Mouse (Mus musculus): ENCODE measurements around the gene Mlh3. TPM values are rescaled to one million over a fixed set of nuclear protein-coding genes. Genes with fewer than 3 reads are reported as not detected.

The Mlh3 gene
- polyA plus RNA-seq, 1 experiment from 2014 or later: 6.7 TPM

DNA sequence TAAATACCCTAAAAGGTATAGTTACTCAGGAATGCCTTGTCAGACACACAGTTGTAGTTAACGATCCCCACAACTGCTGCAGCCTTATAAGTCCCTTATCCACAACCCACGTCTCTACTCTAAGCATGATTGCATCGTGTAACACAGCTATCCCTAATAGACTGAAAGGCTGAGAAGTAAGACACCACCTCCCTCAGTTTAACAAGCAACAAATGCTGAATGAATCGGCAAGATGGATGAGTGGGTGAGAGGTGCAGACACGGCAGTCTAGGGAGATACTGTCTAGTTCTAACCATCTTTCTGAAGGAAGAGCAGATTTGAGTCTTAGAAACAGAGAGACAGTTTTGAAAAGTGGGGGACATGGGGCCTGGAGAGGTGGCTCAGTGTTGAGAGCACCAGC lies 7.2 kb downstream of the Mlh3 start:
- Histone ChIP-seq H3K4me2 (no peak overlapping the region), H3K9ac (ENCODE audit: low read depth, low read length) (no peak overlapping the region), H3K4me1 (ENCODE audit: control insufficient read depth, insufficient read depth, low read length) (no peaks in the 10 kb centered on the region), H3K4me3 (ENCODE audit: low read depth, low read length) (no peak overlapping the region), H3K27me3 (ENCODE audit: control insufficient read depth, insufficient read depth, low read length) (no peaks in the 10 kb centered on the region), H3K9me3 (replicated peaks; ENCODE audit: control insufficient read depth, low read length) (no peaks in the 10 kb centered on the region), H3K36me3 (ENCODE audit: control insufficient read depth, insufficient read depth, low read length) (no peaks in the 10 kb centered on the region), H3K27ac (ENCODE audit: low read depth, low read length) (no peak overlapping the region)
- WGBS (ENCODE audit: insufficient replicate concordance): 77% methylated on average over 5 of the region's 5 CpGs
- no peak for ATAC-seq (replicated peaks; ENCODE audit: insufficient number of reproducible peaks, low FRiP score, low TSS enrichment)

DNA sequence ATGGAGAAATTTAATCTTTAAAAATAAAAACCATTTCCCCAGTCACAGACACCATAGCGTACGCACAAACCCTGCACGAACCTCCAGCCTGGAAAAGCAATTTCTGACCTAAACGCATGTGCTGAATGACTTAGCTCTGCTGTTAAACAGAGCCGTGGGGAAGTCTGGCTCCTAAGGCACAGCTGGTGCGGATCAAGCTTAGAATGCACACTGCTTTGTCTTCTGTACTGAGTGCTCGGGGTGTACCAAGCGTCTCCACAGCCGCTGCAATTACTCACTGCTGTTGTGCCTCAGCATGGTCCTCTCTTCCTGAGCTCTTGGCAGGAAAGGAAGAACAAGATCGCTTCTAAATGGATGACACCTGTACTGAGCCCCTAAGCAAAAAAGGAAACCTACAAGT lies 7.9 kb downstream of the Mlh3 start:
- H3K36me3 ChIP-seq (ENCODE audit: control insufficient read depth, insufficient read depth, low read length): no peaks in the 10 kb centered on the region
- H3K9ac ChIP-seq (ENCODE audit: low read depth, low read length): no peak overlapping the region
- H3K9me3 ChIP-seq (replicated peaks; ENCODE audit: control insufficient read depth, low read length): no peaks in the 10 kb centered on the region
- no peaks in the 10 kb centered on the region for H3K27me3 ChIP-seq (ENCODE audit: control insufficient read depth, insufficient read depth, low read length)
- 58% methylated on average over 10 of the region's 10 CpGs for WGBS (ENCODE audit: insufficient replicate concordance)
- ATAC-seq (replicated peaks; ENCODE audit: insufficient number of reproducible peaks, low FRiP score, low TSS enrichment): no peak
- no peak overlapping the region for H3K4me3 ChIP-seq (ENCODE audit: low read depth, low read length)
- H3K4me2 ChIP-seq: no peak overlapping the region
- no peaks in the 10 kb centered on the region for H3K4me1 ChIP-seq (ENCODE audit: control insufficient read depth, insufficient read depth, low read length)
- no peak overlapping the region for H3K27ac ChIP-seq (ENCODE audit: low read depth, low read length)

DNA sequence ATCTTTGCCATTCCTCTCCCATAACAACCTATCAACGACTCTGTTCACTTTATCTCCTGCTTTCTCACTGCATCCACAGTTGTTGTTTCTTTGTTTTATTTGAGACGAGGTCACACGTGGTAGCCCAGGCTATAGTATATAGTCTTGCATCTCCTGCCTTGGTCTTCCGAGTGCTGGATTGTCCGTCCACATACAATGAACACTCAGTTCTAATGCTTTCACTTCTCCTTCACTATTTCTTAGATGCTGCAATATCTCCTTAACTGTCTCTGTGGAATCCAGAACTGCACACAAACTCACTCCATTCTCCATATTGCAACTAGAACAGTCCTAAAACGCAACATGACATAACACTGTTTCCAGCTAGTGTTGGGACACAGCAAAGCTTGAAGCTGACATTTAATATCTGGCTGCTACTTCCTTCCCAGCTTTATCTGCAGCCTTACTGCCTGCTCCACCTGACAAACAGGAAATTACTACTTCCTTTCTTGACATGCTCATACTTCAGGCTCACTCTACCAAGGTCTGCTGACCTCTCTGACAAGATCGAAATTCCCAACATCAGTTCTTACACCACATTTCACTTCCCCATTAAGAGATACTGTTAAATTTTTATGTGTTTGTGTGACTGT lies 13.3 kb downstream of the Mlh3 start:
- H3K9me3 ChIP-seq (replicated peaks; ENCODE audit: control insufficient read depth, low read length): no peaks in the 10 kb centered on the region
- H3K9ac ChIP-seq (ENCODE audit: low read depth, low read length): no peak overlapping the region
- no peaks in the 10 kb centered on the region for H3K36me3 ChIP-seq (ENCODE audit: control insufficient read depth, insufficient read depth, low read length)
- ATAC-seq (replicated peaks; ENCODE audit: insufficient number of reproducible peaks, low FRiP score, low TSS enrichment): no peak; the same call in 1 of the 2 replicates
- no peaks in the 10 kb centered on the region for H3K4me1 ChIP-seq (ENCODE audit: control insufficient read depth, insufficient read depth, low read length)
- H3K4me2 ChIP-seq: no peak overlapping the region
- 59% methylated on average over 7 of the region's 7 CpGs for WGBS (ENCODE audit: insufficient replicate concordance)
- H3K27ac ChIP-seq (ENCODE audit: low read depth, low read length): peak overlapping the region; percentile 74
- H3K4me3 ChIP-seq (ENCODE audit: low read depth, low read length): no peak overlapping the region
- no peaks in the 10 kb centered on the region for H3K27me3 ChIP-seq (ENCODE audit: control insufficient read depth, insufficient read depth, low read length)

DNA sequence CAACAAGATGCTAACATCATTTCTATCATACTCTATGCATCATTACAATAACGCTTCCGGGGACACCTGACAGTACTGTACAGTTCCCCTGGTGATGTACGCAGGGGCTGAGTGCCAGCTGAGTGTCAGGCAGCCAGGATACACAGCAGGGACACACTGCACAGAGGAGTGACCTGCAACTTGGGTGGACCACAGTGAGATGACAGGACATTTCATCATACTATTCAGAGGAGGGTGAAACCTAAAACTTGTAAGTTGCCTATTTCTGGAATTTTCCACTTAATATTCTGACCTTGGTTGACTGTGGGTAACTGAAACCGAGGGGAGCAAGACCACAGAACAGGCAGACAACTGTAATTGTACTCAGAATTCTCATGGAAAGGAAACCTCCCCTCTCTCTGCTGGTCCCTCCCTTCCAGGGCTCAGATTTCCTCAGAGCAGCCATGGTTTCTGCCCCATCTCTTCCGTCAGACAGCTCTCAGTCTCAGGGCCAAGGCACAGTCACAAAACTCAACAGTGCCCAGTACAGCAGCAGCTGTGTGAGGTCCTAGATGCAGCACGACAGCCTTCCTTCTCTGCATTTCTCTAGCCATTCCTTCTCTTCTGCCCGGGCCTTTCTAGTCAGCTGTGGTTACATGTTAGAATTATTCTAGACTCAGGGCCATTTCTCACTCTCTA lies 14.2 kb downstream of the Mlh3 start:
- H3K4me1 ChIP-seq (ENCODE audit: control insufficient read depth, insufficient read depth, low read length): no peaks in the 10 kb centered on the region
- no peak overlapping the region for H3K4me3 ChIP-seq (ENCODE audit: low read depth, low read length)
- H3K36me3 ChIP-seq (ENCODE audit: control insufficient read depth, insufficient read depth, low read length): no peaks in the 10 kb centered on the region
- no peak overlapping the region for H3K4me2 ChIP-seq
- peak overlapping the region; percentile 74 for H3K27ac ChIP-seq (ENCODE audit: low read depth, low read length)
- WGBS (ENCODE audit: insufficient replicate concordance): 62% methylated on average over 7 of the region's 7 CpGs
- H3K27me3 ChIP-seq (ENCODE audit: control insufficient read depth, insufficient read depth, low read length): no peaks in the 10 kb centered on the region
- no peak for ATAC-seq (replicated peaks; ENCODE audit: insufficient number of reproducible peaks, low FRiP score, low TSS enrichment)
- H3K9me3 ChIP-seq (replicated peaks; ENCODE audit: control insufficient read depth, low read length): no peaks in the 10 kb centered on the region
- no peak overlapping the region for H3K9ac ChIP-seq (ENCODE audit: low read depth, low read length)

DNA sequence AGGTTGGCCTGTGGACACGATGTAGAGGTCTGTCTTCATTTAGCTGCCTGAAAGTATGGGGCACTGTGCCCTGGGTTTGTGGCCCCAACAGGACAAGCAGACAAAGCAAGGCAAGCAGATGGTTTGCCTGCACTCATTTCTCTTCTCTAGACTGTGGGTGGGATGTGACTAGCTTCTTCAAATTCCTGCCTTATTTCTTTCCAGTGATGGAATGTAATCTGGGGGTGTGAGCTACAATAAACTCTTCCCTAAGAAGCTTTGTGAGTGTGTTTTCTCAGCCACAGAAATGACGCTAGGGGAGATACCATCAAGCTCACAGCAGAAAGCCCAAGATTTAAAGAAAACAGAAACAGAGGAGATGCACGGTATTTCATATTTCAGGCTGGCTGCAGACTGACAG lies 18.3 kb downstream of the Mlh3 start:
- H3K4me3 ChIP-seq (ENCODE audit: low read depth, low read length): no peak overlapping the region
- no peak overlapping the region for H3K27ac ChIP-seq (ENCODE audit: low read depth, low read length)
- H3K36me3 ChIP-seq (ENCODE audit: control insufficient read depth, insufficient read depth, low read length): 0 out of 2 replicates have a peak, but pooled peaks cover 3% of the 10 kb centered on the region
- H3K4me2 ChIP-seq: no peak overlapping the region
- ATAC-seq (replicated peaks; ENCODE audit: insufficient number of reproducible peaks, low FRiP score, low TSS enrichment): no peak
- H3K4me1 ChIP-seq (ENCODE audit: control insufficient read depth, insufficient read depth, low read length): no peaks in the 10 kb centered on the region
- 73% methylated on average over 3 of the region's 3 CpGs for WGBS (ENCODE audit: insufficient replicate concordance)
- H3K9me3 ChIP-seq (replicated peaks; ENCODE audit: control insufficient read depth, low read length): no peaks in the 10 kb centered on the region
- H3K9ac ChIP-seq (ENCODE audit: low read depth, low read length): no peak overlapping the region
- no peaks in the 10 kb centered on the region for H3K27me3 ChIP-seq (ENCODE audit: control insufficient read depth, insufficient read depth, low read length)

DNA sequence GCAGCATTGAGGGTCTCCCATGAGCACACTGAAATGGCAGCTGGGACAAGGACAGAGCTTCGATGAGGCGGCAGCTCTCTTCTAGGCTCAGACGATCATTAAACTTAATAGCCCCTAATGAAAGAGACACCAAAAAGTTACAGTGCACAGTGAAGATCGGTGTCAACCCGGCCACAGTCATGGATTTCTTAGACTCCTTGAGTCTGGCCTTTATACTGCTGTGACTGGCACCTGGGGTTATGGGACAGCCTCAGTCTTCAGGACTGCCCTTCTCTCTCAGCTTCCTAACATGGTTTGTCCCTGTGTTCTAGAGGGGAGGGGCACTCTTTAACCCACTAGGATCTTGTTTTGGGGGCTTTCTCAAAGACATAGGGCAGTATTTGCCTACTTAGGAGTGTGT lies 32.8 kb downstream of the Mlh3 start:
- H3K9ac ChIP-seq (ENCODE audit: low read depth, low read length): no peak overlapping the region
- no peaks in the 10 kb centered on the region for H3K9me3 ChIP-seq (replicated peaks; ENCODE audit: control insufficient read depth, low read length)
- no peak overlapping the region for H3K4me3 ChIP-seq (ENCODE audit: low read depth, low read length)
- WGBS (ENCODE audit: insufficient replicate concordance): 84% methylated on average over 5 of the region's 5 CpGs
- ATAC-seq (replicated peaks; ENCODE audit: insufficient number of reproducible peaks, low FRiP score, low TSS enrichment): no peak
- no peaks in the 10 kb centered on the region for H3K4me1 ChIP-seq (ENCODE audit: control insufficient read depth, insufficient read depth, low read length)
- no peak overlapping the region for H3K4me2 ChIP-seq
- no peaks in the 10 kb centered on the region; the same call in 1 of the 2 replicates for H3K36me3 ChIP-seq (ENCODE audit: control insufficient read depth, insufficient read depth, low read length)
- H3K27me3 ChIP-seq (ENCODE audit: control insufficient read depth, insufficient read depth, low read length): no peaks in the 10 kb centered on the region
- H3K27ac ChIP-seq (ENCODE audit: low read depth, low read length): no peak overlapping the region

DNA sequence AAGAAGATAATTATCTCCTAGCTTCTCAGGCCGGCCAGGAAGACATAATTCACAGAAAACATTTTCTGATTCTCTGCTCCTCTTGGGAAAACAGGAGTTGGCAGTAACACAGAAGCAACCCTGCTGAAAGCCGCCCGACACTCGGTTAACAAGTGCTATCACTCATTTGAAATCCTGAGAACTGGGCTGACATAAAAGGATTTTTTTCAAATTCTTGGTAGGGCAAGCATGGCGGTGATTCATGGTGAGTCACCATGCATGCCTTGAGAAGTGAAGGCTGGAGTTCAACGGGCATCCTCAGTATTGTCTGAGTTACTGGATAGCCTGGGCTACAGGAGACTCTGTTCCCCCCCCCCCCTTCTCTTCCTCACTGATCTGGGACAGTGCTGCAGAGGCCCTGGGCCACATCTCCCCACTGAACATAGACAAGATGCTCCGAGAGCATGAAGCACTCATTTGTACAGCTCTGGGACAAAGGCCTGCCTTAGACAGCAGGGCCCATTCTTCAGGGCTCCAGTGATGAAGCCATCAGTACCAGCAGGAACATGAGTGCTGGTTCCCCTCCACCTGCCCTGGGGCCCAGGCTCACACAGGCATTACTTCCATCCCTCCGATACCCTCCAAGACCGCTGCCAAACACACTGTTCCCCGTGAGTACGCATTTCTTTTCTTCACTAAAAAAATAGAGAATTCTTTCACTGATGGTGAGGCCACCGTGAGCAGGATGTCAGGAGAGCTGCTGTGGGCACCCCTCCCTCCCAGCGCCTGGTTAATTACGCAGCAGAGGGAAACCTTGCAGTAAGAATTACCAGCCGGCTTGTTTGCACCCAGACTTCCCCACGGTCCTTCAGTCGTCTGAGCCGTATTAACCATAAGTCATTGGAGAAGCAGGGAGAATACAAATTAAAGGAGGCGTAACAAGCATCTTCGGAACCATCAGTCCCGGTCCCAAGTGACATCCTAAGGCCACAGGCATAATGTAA lies 36.7 kb downstream of the Mlh3 start:
- Histone ChIP-seq H3K9me3 (replicated peaks; ENCODE audit: control insufficient read depth, low read length) (no peaks in the 10 kb centered on the region), H3K27me3 (ENCODE audit: control insufficient read depth, insufficient read depth, low read length) (no peaks in the 10 kb centered on the region), H3K4me1 (ENCODE audit: control insufficient read depth, insufficient read depth, low read length) (no peaks in the 10 kb centered on the region), H3K36me3 (ENCODE audit: control insufficient read depth, insufficient read depth, low read length) (no peaks in the 10 kb centered on the region; the same call in 1 of the 2 replicates), H3K9ac (ENCODE audit: low read depth, low read length) (no peak overlapping the region), H3K4me2 (no peak overlapping the region), H3K4me3 (ENCODE audit: low read depth, low read length) (no peak overlapping the region), H3K27ac (ENCODE audit: low read depth, low read length) (no peak overlapping the region)
- ATAC-seq (replicated peaks; ENCODE audit: insufficient number of reproducible peaks, low FRiP score, low TSS enrichment): no peak
- WGBS (ENCODE audit: insufficient replicate concordance): 78% methylated on average over 21 of the region's 21 CpGs

DNA sequence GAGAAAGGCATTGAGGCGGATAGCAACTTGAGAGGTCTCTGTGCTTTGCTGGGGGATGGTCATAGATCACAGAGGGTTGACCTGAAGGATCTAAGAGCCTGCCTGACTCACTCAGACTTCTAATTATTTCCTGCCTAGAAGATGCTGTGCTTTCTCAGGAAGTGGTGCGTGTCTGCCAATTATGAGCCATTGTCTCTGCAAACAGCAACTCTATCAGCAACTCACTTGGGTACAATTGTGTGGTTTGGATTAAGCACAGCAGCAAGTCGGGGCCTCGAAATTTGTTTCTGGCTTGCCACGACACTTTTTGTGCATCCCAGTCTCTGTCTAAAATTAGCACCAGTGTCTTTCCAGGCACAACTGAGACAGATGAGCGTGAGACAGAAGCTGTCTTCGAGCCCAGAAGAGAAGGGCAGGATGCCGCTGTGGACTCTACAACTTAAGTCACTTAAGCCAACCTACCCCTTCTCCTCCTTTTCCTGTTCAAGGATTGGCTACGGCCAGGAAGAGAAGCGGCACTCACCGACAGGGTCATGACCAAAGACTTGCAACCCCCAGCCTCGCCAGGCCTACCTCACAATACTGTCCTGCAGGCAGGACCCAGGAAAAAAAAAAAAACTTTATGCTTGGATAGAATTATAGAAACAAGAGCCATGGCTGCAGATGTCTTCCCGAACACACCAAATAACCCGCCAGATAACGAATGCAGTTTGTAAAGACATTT lies 42.4 kb downstream of the Mlh3 start:
- WGBS (ENCODE audit: insufficient replicate concordance): 54% methylated on average over 15 of the region's 15 CpGs
- ATAC-seq (replicated peaks; ENCODE audit: insufficient number of reproducible peaks, low FRiP score, low TSS enrichment): no peak

More for the DNA sequence above, 42.4 kb downstream of the Mlh3 start:
- H3K9me3 ChIP-seq (replicated peaks; ENCODE audit: control insufficient read depth, low read length): no peaks in the 10 kb centered on the region
- H3K27me3 ChIP-seq (ENCODE audit: control insufficient read depth, insufficient read depth, low read length): no peaks in the 10 kb centered on the region
- H3K4me3 ChIP-seq (ENCODE audit: low read depth, low read length): no peak overlapping the region
- H3K9ac ChIP-seq (ENCODE audit: low read depth, low read length): no peak overlapping the region
- H3K36me3 ChIP-seq (ENCODE audit: control insufficient read depth, insufficient read depth, low read length): peaks cover 20% of the 10 kb centered on the region
- H3K4me1 ChIP-seq (ENCODE audit: control insufficient read depth, insufficient read depth, low read length): peaks cover 7% of the 10 kb centered on the region
- H3K4me2 ChIP-seq: no peak overlapping the region
- 0 out of 2 replicates have a peak overlapping the region, but pooled peaks have one; percentile 3 for H3K27ac ChIP-seq (ENCODE audit: low read depth, low read length)
